Mouse (Mus musculus) brain, embryonic 14.5 days (tissue): ENCODE data around the gene Hcrtr2.

ENCODE experiments used
- CTCF ChIP-seq: fragments of 200-500 bp; IDR thresholded peaks from 2 replicates; pipeline ENCODE4 v1.5.1; 2012; ENCODE audit warnings: inconsistent platforms, mild to moderate bottlenecking, moderate library complexity, borderline replicate concordance; ENCODE audit not compliant: insufficient read depth, insufficient read length; ENCODE audit errors: extremely low read depth
- POLR2A ChIP-seq: fragments of 200-500 bp; IDR thresholded peaks from 2 replicates; pipeline ENCODE4 v1.6.1; 2012; ENCODE audit warnings: mild to moderate bottlenecking, inconsistent platforms, borderline replicate concordance; ENCODE audit not compliant: poor library complexity, insufficient read depth, insufficient read length, severe bottlenecking; ENCODE audit errors: extremely low read depth

GRCm38 (mm10) chr9:76364874-76365273 is 41.2 kb upstream of the Hcrtr2 start:
- TF ChIP-seq POLR2A (no peak), CTCF (no peak)
